Mouse (Mus musculus) telencephalon, adult 2 months (tissue): ENCODE measurements around the gene Gm20388.

ENCODE experiments used
- DNase-seq: peaks from one replicate; pipeline ENCODE4 v3.0.0-alpha.2; 2011; ENCODE audit warnings: low read depth, low spot score

The Gm20388 gene

GRCm38 (mm10) chr8:120737166-120737565 lies 826.5 kb downstream of the Gm20388 start:
- no peak for DNase-seq

GRCm38 (mm10) chr8:120738771-120739170 lies 828.1 kb downstream of the Gm20388 start:
- DNase-seq = no peak

GRCm38 (mm10) chr8:120739526-120739925 lies 828.9 kb downstream of the Gm20388 start:
- DNase-seq = no peak

- DNase-seq = no peak
These were observed 829.9 kb downstream of the Gm20388 start for GRCm38 (mm10) chr8:120740579-120740978.

- no peak for DNase-seq
These were observed 830.4 kb downstream of the Gm20388 start for GRCm38 (mm10) chr8:120741001-120741400.

- DNase-seq = no peak
These were observed 831.3 kb downstream of the Gm20388 start for GRCm38 (mm10) chr8:120741815-120742530.

GRCm38 (mm10) chr8:120743149-120743897 lies 832.7 kb downstream of the Gm20388 start:
- no peak for DNase-seq

GRCm38 (mm10) chr8:120743898-120744290 lies 833.3 kb downstream of the Gm20388 start:
- DNase-seq = no peak

GRCm38 (mm10) chr8:120744448-120744847 lies 833.8 kb downstream of the Gm20388 start:
- DNase-seq = no peak

- DNase-seq = no peak
These were observed 834.6 kb downstream of the Gm20388 start for GRCm38 (mm10) chr8:120745226-120745625.

GRCm38 (mm10) chr8:120746007-120746701 lies 835.5 kb downstream of the Gm20388 start:
- no peak for DNase-seq

GRCm38 (mm10) chr8:120747286-120747685 lies 836.6 kb downstream of the Gm20388 start:
- no peak for DNase-seq

- no peak for DNase-seq
These were observed 840.0 kb downstream of the Gm20388 start for GRCm38 (mm10) chr8:120750616-120751015.

GRCm38 (mm10) chr8:120751226-120752081 lies 840.8 kb downstream of the Gm20388 start:
- DNase-seq = no peak

- DNase-seq = no peak
These were observed 841.4 kb downstream of the Gm20388 start for GRCm38 (mm10) chr8:120752082-120752452.

- DNase-seq = no peak
These were observed 842.8 kb downstream of the Gm20388 start for GRCm38 (mm10) chr8:120753476-120753875.

GRCm38 (mm10) chr8:120755306-120756297 lies 845.0 kb downstream of the Gm20388 start:
- DNase-seq = no peak

- DNase-seq = no peak
These were observed 847.4 kb downstream of the Gm20388 start for GRCm38 (mm10) chr8:120758005-120758404.

GRCm38 (mm10) chr8:120759847-120760246 lies 849.2 kb downstream of the Gm20388 start:
- no peak for DNase-seq
